Mouse (Mus musculus): ENCODE results near the gene Unc80. TPM values are rescaled to one million over a fixed set of nuclear protein-coding genes. Genes with fewer than 3 reads are reported as not detected.

Gene Unc80
- polyA plus RNA-seq, 1 experiment from 2014 or later, result 0.01 TPM

- Histone ChIP-seq H3K4me2 (ENCODE audit: low read length) (no peak overlapping the region), H3K4me1 (replicated peaks; ENCODE audit: insufficient read depth, low read length) (no peaks in the 10 kb centered on the region), H3K4me3 (replicated peaks; ENCODE audit: low read depth, low read length) (no peak overlapping the region), H3K36me3 (ENCODE audit: insufficient read depth, low read length) (peaks cover 14% of the 10 kb centered on the region), H3K27ac (no peak overlapping the region), H3K27me3 (ENCODE audit: insufficient read depth, low read length) (no peaks in the 10 kb centered on the region), H3K9me3 (replicated peaks; ENCODE audit: low read length) (no peaks in the 10 kb centered on the region), H3K9ac (ENCODE audit: low read depth, low read length) (no peak overlapping the region)
- WGBS, result 78% methylated on average over 1 of the region's 1 CpGs
- no peak for TF ChIP-seq CTCF (IDR thresholded peaks at IDR 0.05; ENCODE audit: low read depth)
- no peak for ATAC-seq (replicated peaks; ENCODE audit: low FRiP score, low read depth)
- no peak for DNase-seq (ENCODE audit: low spot score)
Measured at GRCm38 (mm10) chr1:66730581-66730980, 262.4 kb downstream of the Unc80 start.

Other genes with a start within 250 kb of the Unc80 start
- 38.7 and 42.3 TPM in 2 replicates for gene Rpe, start 232.5 kb downstream of the Unc80 start, polyA plus RNA-seq (2015; fragmentation: Nextera tagmentation; extraction: Ambion mirVana)

Data from kidney, postnatal 0 days (tissue).